Mouse (Mus musculus): Measurements from ENCODE around the gene Vps51.

Gene Vps51

GRCm38 (mm10) chr19:6079983-6080480 lies 3.0 kb upstream of the Vps51 start, which contains the start of gene Tmem262:
Gene Tmem262 (plus strand): TSS chr19:6080033.
- DNase-seq (ENCODE audit: low spot score in 2 of 2): no peak

DNA sequence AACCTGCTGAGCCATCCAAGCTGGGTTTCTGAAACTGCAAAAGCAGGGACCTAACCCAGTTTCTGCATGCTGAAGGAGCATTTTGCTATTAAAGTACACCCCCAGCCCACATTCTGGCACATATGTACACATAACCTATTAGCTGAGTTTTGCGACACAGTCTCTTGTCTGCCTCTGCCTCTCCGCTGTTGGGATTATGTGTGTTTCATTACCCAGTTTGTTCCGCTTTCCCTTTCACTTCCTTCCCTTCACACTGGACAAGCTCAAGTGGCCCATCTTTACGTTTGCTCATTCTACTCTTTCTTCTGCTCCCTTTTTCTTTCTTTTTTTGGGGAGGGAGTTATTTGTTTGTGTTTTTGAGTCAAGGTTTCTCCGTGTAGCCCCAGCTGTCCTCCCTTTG lies 3.1 kb downstream of the Vps51 start:
- no peak for DNase-seq (ENCODE audit: low spot score in 2 of 2)

GRCm38 (mm10) chr19:6071261-6071660 lies 5.8 kb downstream of the Vps51 start:
- no peak for DNase-seq (ENCODE audit: low spot score in 2 of 2)

DNA sequence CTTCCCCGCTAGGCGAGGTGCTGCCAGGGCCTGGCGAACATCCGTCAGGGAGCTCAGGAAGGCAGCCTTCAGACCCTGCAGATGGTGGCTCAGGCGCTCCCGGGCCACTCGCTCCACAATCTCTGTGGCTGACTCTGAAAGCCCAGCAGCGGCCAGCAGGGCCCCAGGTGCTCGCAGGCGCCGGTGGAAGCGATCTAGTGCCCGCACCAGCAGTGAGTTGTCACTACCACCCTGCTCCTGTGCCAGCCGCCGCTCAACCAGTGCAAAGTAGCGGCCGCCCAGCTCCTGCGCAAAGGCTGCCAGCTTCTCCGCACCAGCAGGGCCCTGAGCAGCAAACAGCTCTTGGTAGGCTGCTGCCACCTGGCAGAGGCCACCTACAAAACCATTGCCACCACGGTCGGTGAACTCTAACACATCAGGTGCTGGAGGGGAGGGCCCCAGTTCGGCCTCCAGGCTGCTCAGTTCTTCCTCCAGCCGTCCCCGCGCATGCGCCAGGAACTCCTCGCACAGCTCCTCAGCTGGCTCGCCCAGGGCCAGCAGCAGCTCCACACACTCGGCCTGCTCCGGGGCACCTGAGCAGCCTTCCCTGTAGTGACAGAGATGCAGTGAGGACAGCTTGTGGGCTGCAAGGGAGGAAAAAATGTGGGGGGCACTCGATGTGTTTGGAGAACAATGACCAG lies 6.3 kb downstream of the Vps51 start:
- DNase-seq (ENCODE audit: low spot score in 2 of 2): no peak

- DNase-seq (ENCODE audit: low spot score in 2 of 2): no peak
Measured at GRCm38 (mm10) chr19:6069851-6070250, 7.2 kb downstream of the Vps51 start.

DNA sequence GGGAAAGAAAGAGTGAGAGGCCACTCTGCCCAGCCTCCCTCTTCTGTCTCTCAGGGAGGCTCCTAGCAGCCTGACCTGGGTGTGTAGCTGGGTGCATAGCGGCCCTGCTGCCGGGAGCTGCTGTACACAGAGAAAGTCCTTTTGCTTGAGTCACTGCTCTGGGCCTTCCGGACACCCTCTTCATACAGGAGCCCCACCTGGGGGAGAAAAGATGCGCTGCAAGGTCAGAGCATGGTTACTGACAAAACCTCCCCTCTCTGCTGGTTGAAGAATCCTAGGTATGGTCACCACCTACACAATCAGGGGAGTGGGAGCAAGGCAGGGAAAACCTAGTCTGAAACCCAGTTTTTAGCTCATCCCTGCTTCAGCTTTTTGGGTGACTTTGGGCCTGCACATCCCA lies 8.1 kb downstream of the Vps51 start:
- DNase-seq (ENCODE audit: low spot score in 2 of 2): no peak

GRCm38 (mm10) chr19:6067724-6068415 lies 9.2 kb downstream of the Vps51 start, which contains the start of gene Tm7sf2:
Gene Tm7sf2 (minus strand): TSS chr19:6068373.
- DNase-seq (ENCODE audit: low spot score in 2 of 2): peak; percentile 85 to 87

- DNase-seq (ENCODE audit: low spot score in 2 of 2): peak; percentile 83 to 89
Measured at GRCm38 (mm10) chr19:6067011-6067723, 9.9 kb downstream of the Vps51 start.

GRCm38 (mm10) chr19:6066571-6066970 lies 10.5 kb downstream of the Vps51 start:
- DNase-seq (ENCODE audit: low spot score in 2 of 2): peak in 1 of 2 experiments; percentile 20

- DNase-seq (ENCODE audit: low spot score in 2 of 2): no peak
Measured at GRCm38 (mm10) chr19:6063081-6063480, 13.9 kb downstream of the Vps51 start.

GRCm38 (mm10) chr19:6062418-6062817 lies 14.6 kb downstream of the Vps51 start:
- DNase-seq (ENCODE audit: low spot score in 2 of 2): no peak

DNA sequence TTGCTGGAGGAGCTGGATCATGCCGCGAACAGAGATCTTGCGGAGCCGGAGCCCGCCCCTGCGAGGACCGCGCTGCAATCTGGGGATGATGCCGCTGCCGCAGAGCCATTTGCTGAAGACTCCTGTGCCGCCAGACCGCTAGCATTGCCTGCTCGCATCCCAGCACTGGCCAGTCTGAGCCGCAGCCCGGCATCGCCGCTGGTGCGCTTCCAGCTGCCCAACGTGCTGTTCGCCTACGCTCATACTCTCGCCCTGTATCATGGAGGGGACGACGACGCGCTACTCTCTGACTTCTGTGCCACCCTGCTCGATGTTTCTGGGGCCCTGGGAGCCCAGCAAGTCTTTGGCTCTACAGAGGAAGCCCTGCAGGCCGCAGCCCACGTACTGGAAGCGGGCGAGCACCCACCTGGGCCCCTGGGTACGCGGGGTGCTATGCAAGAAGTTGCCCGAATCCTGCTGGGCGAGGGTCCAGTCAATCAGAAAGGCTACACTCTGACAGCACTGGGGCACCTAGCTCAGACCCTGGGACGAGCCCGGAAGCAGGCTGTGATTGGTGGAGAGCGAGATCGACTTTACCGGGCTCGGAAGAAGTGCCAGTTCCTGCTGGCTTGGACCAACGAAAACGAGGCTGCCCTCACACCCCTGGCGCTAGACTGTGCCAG lies 15.3 kb downstream of the Vps51 start:
- DNase-seq (ENCODE audit: low spot score in 2 of 2): peak; percentile 35 to 42

DNA sequence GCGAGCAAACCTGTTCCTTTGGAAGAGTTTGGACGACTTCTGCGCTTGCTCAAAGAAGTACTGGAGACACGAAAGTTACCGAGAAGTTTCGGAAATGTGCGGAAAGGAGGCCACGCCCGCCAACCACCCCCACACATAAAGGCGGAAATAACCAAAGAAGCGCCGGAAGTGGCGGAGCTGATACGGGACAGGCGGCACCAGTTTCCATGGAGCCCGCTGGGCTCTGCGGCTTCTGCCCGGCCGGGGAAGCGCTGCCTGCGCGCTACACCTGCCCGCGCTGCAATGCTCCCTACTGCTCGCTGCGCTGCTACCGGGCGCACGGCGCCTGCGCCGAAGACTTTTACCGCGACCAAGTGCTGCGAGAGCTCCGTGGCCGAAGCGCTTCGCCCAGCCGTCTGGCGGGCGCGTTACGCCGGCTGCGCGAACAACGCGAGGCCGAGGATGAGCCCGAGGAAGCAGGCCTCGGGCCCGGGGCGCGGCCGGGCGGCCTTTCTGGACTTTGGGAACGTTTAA lies 16.0 kb downstream of the Vps51 start, which contains the start of gene Znhit2:
Gene Znhit2, plus strand, starts transcription at position 172 of the 513 bp plus-strand sequence.
- DNase-seq (ENCODE audit: low spot score in 2 of 2): peak; percentile 95 to 96

DNA sequence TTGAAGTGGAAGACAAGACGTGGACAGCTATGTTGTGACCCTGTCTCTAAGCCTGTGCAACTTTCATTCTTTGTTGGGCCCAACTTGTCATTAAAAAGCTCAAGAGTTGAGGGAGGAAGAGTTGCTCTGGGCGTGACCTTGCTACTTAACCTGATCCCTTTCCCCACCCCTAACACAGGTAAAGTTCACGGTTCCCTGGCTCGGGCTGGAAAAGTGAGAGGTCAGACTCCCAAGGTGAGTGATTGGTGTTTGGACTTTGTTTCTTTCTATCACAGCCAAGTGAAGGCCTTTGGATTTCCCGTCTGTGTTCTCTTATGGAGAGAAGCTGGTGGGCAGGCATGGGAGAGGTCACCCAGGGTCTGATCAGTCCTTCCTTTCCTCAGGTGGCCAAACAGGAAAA lies 18.1 kb downstream of the Vps51 start:
- DNase-seq (ENCODE audit: low spot score in 2 of 2): no peak

DNA sequence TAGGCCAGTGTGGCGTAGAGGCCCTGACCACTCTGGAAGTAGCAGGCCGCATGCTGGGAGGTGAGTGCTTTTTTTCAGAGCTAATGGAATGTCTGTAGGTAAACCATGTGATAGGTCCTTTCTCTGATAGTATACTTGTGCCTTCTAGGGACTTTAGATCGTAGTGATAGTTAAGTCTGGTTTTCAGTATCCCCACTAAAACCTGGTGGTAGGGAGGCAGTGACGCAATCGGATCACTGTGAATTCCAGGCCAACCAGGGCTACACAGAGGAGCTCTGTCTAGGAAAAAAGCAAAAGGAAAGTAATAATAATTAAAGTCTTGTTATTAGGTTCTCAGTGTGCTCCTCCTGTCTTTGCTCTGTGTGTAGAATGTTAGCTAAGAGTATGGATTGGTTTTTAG lies 18.5 kb downstream of the Vps51 start:
- no peak for DNase-seq (ENCODE audit: low spot score in 2 of 2)

- peak; percentile 99 to 100 for DNase-seq (ENCODE audit: low spot score in 2 of 2)
Measured at GRCm38 (mm10) chr19:6057313-6058096, 19.5 kb downstream of the Vps51 start, which contains the start of the genes Mrpl49 and Fau. Gene Mrpl49 (minus strand): TSS chr19:6057785. Gene Fau (plus strand): TSS chr19:6057844.

DNA sequence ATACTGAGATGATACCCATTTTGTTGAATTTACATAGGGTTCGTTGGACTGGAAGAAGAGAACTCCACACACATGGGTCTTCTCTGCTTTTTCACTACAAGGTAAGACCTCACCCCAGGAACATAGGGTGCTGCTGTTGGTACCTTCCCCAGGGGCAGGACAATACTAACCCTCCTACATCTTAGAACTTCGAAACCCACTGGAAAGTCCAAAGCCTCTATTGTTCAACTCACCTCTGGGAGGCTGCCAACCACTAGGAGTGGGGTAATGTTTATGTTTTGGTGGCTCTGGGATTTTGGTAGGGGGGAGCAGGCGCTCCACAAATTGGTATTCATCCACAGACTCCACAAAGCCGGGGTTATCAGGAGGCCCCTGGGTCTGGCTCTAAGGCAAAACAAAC lies 20.3 kb downstream of the Vps51 start:
- DNase-seq (ENCODE audit: low spot score in 2 of 2): no peak

GRCm38 (mm10) chr19:6054296-6054695 lies 22.7 kb downstream of the Vps51 start:
- no peak for DNase-seq (ENCODE audit: low spot score in 2 of 2)

DNA sequence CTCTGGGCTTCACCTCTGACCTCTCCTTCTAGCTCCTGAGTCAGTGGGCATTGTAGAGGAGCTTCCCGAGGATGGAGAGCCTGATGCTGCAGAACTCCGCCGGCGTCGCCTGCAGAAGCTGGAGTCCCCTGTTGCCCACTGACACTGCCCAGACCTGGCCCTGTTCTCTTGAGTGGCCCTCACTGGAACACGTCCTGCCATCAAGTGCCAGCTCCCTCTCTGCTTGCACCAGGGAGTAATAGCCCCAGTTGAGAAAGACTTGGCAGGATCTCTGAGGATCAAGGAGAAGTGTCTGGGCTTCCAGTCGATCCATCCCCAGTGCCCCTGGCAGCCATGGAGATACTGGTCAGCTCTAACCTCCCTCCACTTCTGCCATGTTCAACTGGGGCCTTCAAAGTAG lies 24.5 kb downstream of the Vps51 start:
- DNase-seq (ENCODE audit: low spot score in 2 of 2): no peak

DNA sequence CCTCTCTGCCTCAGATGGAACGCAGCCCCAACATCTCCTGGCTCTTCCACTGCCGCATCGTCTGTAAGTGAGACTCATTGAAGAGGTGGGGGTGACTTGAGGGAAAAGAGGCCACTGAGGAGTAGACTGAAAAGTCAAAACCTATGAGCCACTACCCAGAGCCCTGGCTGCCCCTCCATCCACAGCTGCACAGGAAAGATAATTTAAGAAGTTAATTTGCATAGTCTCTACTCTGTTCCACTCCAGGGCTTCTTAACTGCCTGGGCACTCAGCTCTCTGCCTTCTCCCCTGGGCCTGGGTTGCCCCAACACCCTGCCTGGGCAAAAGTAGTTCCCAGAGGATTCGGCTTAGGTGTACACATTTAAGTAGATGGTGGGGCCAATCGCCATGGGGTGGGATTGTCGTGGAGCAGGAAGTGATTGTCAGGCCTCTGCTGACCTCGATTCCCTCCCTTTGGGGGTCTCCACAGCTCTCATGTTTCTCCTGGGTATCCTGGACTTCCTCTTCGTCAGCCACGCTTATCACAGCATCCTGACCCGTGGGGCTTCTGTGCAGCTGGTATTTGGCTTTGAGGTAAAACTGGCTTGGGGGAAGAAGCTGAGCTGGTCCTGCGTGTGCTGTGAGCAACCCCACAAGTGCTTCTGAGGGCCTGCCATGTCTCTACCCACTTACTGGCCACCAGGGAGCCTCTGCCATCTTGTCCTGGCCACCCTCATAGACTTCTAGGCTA lies 28.2 kb downstream of the Vps51 start:
- no peak for DNase-seq (ENCODE audit: low spot score in 2 of 2)
